Mouse (Mus musculus) right cerebral cortex, adult 2 months (tissue): ENCODE data around the gene Gm266.

Experiments
- DNase-seq, 2 experiments: peaks; one replicate each; pipeline ENCODE4 v3.0.0; 2021 to 2022; ENCODE audit warnings: low spot score in 2 of 2

The Gm266 gene

DNA sequence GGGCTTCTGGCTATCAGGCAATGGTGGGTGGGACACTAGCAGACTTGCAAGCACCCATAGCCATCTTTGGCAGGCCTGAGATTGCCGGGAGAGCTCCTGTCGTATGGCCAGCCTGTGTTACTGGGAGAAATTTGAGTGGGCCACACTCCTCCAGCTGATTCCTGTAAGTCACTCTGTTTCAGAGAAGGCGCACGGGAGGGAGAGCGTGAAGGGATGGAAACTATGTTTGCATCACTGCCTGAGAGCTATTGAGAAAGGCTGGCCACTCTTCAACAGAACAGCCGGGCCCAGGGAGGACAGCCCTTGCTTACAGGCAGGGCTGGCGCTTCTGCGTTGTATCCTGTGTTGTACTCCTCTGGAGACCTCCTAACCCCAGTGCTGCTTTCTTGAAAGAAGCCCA is 49.0 kb downstream of the Gm266 start:
- peak; percentile 43 to 50 for DNase-seq

- DNase-seq: no peak
Observed at GRCm38 (mm10) chr12:111436170-111436569, 49.5 kb downstream of the Gm266 start.

DNA sequence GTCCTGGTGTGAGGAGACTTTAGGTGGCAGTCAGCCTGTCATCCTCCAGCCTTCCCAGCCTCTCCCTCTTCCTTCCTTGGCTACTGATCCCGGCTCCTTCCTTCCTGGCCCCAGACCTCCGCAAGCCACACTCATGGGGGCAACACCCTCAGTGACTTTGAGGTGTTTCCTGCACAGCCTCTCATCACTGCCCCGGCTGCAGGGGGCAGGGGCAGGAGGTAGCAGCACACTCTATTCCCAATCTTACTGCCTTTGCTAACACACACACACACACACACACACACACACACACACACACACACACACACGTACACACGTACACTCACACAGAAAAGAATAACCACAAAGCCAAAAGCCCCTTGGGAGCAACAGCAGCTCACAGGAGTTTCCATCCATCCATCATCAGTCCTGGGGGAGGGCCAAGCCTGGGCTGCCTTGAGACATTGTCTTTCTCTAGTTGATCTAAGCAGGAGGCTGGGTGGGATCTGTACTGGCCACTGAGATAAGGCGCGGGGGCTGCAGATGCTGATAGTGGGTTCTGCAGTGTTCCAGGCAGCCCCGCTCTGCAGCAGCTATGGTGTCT is 50.8 kb downstream of the Gm266 start:
- no peak for DNase-seq
